Mouse (Mus musculus) spleen, adult 2 months (tissue): ENCODE measurements around the gene Mgat3. TPM values are rescaled to one million over a fixed set of nuclear protein-coding genes. Genes with fewer than 3 reads are reported as not detected.

Source experiments
- DNase-seq, 2 experiments: peaks; one replicate each; pipeline versions ENCODE4 v3.0.0 to v3.0.0-alpha.2; 2012 to 2021; ENCODE audit warnings: low spot score in 2 of 2, low read depth in 1 of 2
- H3K27ac ChIP-seq: fragments of 200-500 bp; 2 replicates; pipeline ENCODE4 v1.5.1; 2012; ENCODE audit warnings: low read length, inconsistent platforms; ENCODE audit not compliant: insufficient read depth
- H3K27me3 ChIP-seq: fragments of 200-500 bp; 2 replicates; pipeline ENCODE4 v1.6.1; 2012; ENCODE audit warnings: mild to moderate bottlenecking, moderate library complexity, low read length, inconsistent platforms; ENCODE audit not compliant: control insufficient read depth, insufficient read depth
- H3K36me3 ChIP-seq: fragments of 200-500 bp; 2 replicates; pipeline ENCODE4 v1.6.1; 2012; ENCODE audit warnings: mild to moderate bottlenecking, low read length, inconsistent platforms; ENCODE audit not compliant: control insufficient read depth, insufficient read depth
- H3K4me1 ChIP-seq: fragments of 200-500 bp; 2 replicates; pipeline ENCODE4 v1.6.1; 2011; ENCODE audit warnings: inconsistent platforms; ENCODE audit not compliant: control insufficient read depth, insufficient read depth, insufficient read length
- H3K4me3 ChIP-seq: fragments of 200-500 bp; 2 replicates; pipeline ENCODE4 v1.5.1; 2011; ENCODE audit warnings: mild to moderate bottlenecking, inconsistent platforms; ENCODE audit not compliant: insufficient read depth, insufficient read length; ENCODE audit errors: extremely low read depth
- CTCF ChIP-seq: fragments of 200-500 bp; IDR thresholded peaks from 2 replicates; pipeline ENCODE4 v1.5.1; 2011; ENCODE audit warnings: mild to moderate bottlenecking, inconsistent platforms; ENCODE audit not compliant: insufficient read depth, insufficient read length, insufficient replicate concordance; ENCODE audit errors: extremely low read depth
- POLR2A ChIP-seq: fragments of 200-500 bp; IDR thresholded peaks from 2 replicates; pipeline ENCODE4 v1.6.1; 2011; ENCODE audit warnings: low read depth, low read length, inconsistent platforms
- WGBS: fragments of 180-500 bp; shearing (Covaris S2); methylation state at CpG from one replicate; pipeline ENCODE4 v1.1.7; 2018; 5-methylcytosine and 5-hydroxymethylcytosine counted together
- polyA plus RNA-seq: library from polyadenylated mRNA; depleted of rRNA; stranded (reverse); fragments of >200 nt; gene quantifications from 2 replicates; pipeline ENCODE4 v1.2.3, GENCODE M21; 2012

The Mgat3 gene
- polyA plus RNA-seq, 1 experiment: 2.9 TPM

DNA sequence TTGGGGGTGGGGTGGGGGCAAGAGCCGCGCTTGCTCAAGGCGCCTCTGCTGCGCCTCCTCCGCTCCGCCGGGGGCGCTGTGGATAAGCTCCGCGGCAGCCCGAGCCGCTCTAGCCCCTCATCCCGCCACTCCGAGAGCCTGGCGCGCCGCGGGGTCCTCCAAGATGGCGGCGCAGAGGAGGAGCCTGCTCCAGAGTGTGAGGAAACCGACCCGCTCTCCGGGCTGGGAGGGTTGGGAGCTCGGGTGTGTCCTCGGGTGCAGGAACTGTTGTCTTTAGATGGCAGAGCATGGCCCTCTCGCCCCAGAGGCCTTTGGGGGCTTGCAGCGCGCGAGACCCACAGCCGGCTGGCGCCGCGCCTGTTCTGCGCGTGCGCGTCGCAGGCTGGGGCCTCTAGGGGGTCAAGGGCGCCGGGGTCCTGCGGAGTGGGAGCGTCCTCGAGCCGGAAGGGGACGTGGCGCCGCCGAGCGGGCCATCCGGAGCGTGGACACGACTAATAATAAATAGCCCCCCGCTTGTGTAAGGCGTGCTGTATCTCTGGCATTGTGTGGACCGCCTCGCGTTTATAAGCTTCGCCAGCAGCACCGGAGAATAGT, 40.4 kb upstream of the Mgat3 start, which contains the start of gene Tab1:
TSS of gene Tab1 (plus strand) at position 135 of the 594 bp plus-strand sequence.
- TF ChIP-seq CTCF (peak; percentile 72; the same call in 1 of the 2 replicates), POLR2A (peak; percentile 14; the same call in 1 of the 2 replicates)
- Histone ChIP-seq H3K4me1 (peaks cover 8% of the 10 kb centered on the region), H3K27ac (peak within 1 kb of the TSS; percentile 95), H3K4me3 (peak within 1 kb of the TSS; percentile 97), H3K36me3 (no peaks in the 10 kb centered on the region), H3K27me3 (no peaks in the 10 kb centered on the region)
- DNase-seq: peak; percentile 84 to 86
- under 1% methylated on average over 51 of the region's 59 CpGs for WGBS

DNA sequence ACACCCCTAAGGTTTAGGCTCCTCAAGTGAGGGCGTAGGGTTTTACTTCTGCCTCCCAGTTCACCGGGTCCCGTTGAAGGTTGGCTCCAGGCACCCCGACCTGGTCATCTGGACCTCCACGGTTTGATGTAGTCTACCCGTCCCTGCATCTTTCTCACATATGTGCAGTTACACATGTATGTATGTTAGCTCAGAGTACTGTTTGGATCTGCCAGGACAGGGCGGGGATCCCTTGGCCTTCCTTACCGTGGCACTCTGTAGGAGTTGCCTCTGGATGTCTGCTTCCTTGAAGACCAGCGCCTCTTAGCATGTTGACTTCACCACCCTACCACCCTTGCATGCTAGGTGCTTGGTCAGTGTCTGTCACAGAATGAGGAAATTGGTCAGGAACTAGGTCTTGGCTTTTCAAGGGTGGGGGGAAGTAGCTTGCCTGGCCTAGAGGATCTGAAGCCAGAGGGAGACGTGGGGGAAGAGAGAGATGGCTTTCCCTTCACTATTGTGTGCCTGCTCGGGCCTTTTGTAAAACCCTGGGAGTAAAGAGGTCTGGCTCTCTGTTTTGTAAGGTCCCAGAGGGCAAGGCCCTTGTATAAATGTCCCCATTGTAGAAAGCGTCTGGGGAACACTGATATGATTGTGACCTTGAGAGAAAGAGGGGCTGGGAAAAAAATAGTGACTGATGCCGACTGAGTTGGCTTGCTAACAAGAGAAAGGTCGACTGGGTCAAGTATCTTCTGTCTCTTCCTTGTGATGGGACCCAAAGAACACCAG, 39.7 kb upstream of the Mgat3 start:
- Histone ChIP-seq H3K36me3 (no peaks in the 10 kb centered on the region), H3K27me3 (no peaks in the 10 kb centered on the region), H3K4me1 (peaks cover 8% of the 10 kb centered on the region), H3K27ac (peak overlapping the region; percentile 95), H3K4me3 (peak overlapping the region; percentile 97)
- TF ChIP-seq CTCF: no peak
- TF ChIP-seq POLR2A: no peak
- no peak for DNase-seq
- 5% methylated on average over 14 of the region's 14 CpGs for WGBS

DNA sequence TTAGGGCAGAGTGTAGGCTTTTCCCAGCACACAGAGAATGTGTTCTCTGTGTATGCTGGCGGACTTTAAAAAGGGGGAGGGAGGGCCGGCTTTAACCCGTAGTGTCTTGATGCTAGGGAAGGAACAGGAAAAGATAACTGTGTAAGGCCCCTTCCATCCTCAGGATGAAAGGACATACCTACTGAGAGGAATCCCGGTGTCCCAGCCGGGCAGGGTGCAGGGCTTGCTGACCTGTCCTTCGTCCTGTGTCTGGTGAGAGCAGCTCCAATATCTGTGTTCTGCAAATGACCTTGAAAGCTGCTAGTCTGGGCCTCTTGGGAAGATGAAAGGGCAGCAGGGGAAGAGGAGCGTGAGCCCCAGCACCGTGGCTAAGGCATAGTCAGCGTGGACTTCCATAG, 39.1 kb upstream of the Mgat3 start:
- Histone ChIP-seq H3K4me3 (no peak overlapping the region), H3K27ac (peak overlapping the region; percentile 35; the same call in 1 of the 2 replicates), H3K4me1 (peaks cover 8% of the 10 kb centered on the region), H3K36me3 (no peaks in the 10 kb centered on the region), H3K27me3 (no peaks in the 10 kb centered on the region)
- no peak for DNase-seq
- TF ChIP-seq CTCF (no peak), POLR2A (no peak)
- 78% methylated on average over 9 of the region's 9 CpGs for WGBS

- Histone ChIP-seq H3K36me3 (no peaks in the 10 kb centered on the region), H3K4me1 (peaks cover 8% of the 10 kb centered on the region), H3K27ac (no peak overlapping the region), H3K4me3 (no peak overlapping the region), H3K27me3 (no peaks in the 10 kb centered on the region)
- DNase-seq: no peak
- 94% methylated on average over 2 of the region's 2 CpGs for WGBS
- no peak for TF ChIP-seq POLR2A
- no peak for TF ChIP-seq CTCF
Observed at GRCm38 (mm10) chr15:80135499-80135898, 38.0 kb upstream of the Mgat3 start.

GRCm38 (mm10) chr15:80136645-80137044, 36.9 kb upstream of the Mgat3 start:
- Histone ChIP-seq H3K27ac (no peak overlapping the region), H3K27me3 (no peaks in the 10 kb centered on the region), H3K36me3 (no peaks in the 10 kb centered on the region; the same call in 1 of the 2 replicates), H3K4me1 (peaks cover 8% of the 10 kb centered on the region), H3K4me3 (no peak overlapping the region)
- WGBS: 91% methylated on average over 3 of the region's 3 CpGs
- TF ChIP-seq POLR2A (no peak), CTCF (no peak)
- no peak for DNase-seq

DNA sequence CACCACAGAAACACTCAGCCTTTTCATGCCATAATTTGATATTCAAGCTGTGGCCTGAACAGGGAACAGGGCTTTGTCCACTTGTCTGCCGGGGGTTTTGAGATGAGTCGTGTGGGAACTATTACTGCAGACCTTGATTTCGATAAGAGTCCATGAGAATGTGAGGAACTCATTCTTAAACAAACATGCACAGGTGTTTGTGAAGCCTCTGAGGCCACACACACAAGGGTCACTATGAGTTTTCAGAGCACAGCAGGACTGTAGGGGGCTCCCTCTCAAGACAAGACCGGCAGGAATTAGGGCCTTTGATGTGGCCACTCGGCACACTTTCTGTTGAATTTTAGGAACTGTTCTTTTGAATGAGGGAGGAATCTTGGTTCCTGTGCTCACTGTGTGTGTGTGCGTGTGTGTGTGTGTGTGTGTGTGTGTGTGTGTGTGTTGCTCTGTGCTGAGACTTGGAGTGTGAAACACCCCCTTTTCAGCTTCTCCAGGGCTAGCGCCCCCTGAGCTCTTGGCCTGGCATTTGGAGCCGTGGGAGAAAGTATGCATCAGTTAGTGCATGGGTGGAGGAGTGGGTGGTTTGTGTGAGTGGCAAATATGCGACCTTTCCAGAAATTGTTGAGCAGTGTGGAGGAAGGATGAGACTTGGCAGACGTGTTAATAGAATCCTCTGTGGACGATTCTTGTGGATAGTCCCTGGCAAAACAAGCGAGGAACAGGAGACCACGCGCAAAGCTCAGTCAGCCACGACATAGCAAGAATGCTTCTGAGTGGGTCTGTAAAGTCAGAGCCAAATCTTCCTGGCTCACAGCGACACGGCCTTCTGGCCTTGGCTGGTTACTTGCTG, 35.4 kb upstream of the Mgat3 start:
- Histone ChIP-seq H3K4me1 (peaks cover 8% of the 10 kb centered on the region), H3K27ac (0 out of 2 replicates have a peak overlapping the region, but pooled peaks have one; percentile 14), H3K27me3 (no peaks in the 10 kb centered on the region), H3K36me3 (peaks cover 4% of the 10 kb centered on the region; the same call in 1 of the 2 replicates), H3K4me3 (no peak overlapping the region)
- TF ChIP-seq CTCF (no peak), POLR2A (no peak)
- no peak for DNase-seq
- 82% methylated on average over 17 of the region's 17 CpGs for WGBS
